Mouse (Mus musculus): ENCODE measurements at regions not wholly inside any gene's neighbourhood (a gene's known extent, or its start where the extent isn't known, plus 50 kb on each side); places are given as distances from the start of the nearest gene placed in this dataset.

- TF ChIP-seq POLR2A (IDR thresholded peaks at IDR 0.05; ENCODE audit: borderline replicate concordance, extremely low read depth, insufficient read depth, insufficient read length, poor library complexity, severe bottlenecking) (no peak), CTCF (IDR thresholded peaks at IDR 0.05; ENCODE audit: borderline replicate concordance, extremely low read depth, insufficient read depth, insufficient read length) (no peak)
These were observed 289.4 kb downstream of the 3100002H09Rik start for GRCm38 (mm10) chr4:124321221-124321620.

All from brain, embryonic 14.5 days (tissue).